Mouse (Mus musculus) erythroblast, embryonic 14.5 days (primary cell): Measurements from ENCODE around the gene Akr1b8.

ENCODE experiments used
- GATA1 ChIP-seq: IDR thresholded peaks from 2 replicates; pipeline ENCODE4 v1.6.1; 2012; ENCODE audit warnings: low read length, inconsistent platforms, mixed read lengths
- TAL1 ChIP-seq: IDR thresholded peaks from 3 replicates; pipeline ENCODE4 v1.6.1; 2012; ENCODE audit warnings: low read length, inconsistent platforms, mixed read lengths

DNA sequence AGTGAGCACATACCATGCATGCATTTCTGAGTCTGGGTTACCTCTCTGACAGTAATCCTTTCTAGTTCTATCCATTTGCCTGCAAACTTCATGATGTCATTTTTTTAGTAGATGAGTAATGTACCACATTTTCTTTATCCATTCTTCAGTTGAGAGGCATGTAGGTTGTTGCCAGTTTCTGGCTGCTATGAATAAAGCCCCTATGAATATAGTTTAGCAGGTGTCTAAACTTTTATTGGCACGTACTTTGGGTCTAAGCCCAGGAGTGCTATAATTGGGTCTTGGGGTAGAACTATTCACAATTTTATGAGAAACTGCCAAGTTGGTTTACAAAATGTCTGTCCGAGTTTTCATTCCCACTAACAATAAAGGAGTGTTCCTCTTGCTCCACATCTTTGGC lies 16.1 kb upstream of the Akr1b8 start:
- no peak for TF ChIP-seq GATA1
- no peak for TF ChIP-seq TAL1
